Mouse (Mus musculus): ENCODE results near the gene Camta1.
"Not testable (repeated sequence)": the region's sequence is repeated elsewhere in the genome, so short reads cannot be mapped to it uniquely, and the experiment has no call there.

Gene Camta1

DNA sequence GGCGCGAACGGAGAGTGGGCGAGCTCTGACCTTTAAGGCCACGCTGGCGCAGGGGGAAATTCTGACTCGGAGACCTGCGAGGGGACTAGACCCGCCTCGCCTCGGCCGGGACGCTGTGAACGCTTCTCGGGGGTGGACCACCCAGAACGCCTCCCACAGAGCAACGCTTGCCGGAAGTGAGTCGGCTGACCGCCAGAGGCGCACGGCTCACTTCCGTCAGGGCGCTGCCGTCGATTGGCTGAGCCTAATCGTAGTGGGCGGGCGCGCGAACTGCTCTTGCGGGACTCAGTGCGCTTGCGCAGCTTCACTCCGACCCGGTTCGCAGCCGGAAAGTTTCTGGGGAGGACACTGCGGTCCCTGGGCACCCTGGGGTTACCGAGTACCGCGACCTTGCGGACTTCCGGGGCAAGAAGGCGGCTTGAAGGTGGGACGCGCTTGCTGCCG, 947.4 kb downstream of the Camta1 start, which contains the start of the genes Park7 and Tnfrsf9:
Gene Park7 (minus strand): TSS at position 148 of the 444 bp plus-strand sequence.
Gene Tnfrsf9 (plus strand): TSS at position 273 of the 444 bp plus-strand sequence.
- DNase-seq: peak; percentile 100

DNA sequence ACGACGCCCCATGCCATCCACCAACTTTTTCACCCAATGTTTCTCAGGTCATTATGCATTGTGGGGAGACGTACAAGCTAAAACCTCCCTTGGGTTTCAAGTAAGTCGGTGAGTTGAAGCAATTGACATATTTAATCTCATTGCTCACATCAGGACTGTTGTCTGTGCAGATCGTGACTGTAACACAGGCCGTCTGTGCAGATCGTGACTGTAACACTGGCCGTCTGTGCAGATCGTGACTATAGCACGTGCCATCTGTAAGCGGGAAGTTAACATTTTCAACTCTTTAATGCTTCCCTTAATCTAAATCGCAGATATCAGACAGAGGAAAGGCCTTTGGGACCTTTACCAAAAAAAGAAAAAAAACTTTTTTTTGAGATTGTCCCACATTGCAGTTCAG, 947.9 kb downstream of the Camta1 start:
- DNase-seq: no peak

DNA sequence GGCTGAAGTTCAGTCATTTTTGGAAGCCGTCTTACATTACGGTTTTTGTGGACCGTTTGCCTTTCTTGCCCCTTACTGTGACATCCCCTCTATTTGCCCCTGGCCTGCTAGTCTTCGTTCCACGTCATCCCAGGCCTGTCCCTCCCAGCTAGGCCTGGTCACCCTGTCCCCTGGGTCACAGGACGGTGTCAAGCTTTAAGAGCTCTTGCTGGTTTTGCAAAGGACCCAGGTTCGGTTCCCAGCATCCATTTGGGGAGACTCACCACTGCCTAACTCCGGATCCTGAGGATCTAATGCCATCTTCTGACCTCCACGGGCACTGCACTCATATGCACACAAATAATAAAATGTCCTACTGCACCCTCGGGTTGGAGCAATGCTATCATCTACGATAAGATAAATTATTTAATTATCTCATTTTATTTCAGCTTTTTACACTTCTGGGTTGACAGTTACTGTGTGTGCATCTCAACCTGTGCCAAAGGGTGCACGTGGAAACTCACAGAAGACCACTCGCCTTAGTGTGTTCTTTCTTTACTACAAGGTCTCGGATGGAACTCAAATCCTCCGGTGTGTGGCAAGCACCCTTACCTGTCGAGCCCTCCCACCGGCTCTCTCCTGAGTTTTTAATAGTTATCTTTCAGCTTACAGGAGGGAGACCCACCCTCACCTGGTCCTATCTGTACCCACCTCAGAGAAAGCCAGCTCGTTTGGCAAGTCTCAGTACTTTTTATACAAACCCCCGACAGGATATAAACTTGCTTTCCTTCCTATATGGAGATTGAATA, 951.3 kb downstream of the Camta1 start:
- peak; percentile 93 for DNase-seq

DNA sequence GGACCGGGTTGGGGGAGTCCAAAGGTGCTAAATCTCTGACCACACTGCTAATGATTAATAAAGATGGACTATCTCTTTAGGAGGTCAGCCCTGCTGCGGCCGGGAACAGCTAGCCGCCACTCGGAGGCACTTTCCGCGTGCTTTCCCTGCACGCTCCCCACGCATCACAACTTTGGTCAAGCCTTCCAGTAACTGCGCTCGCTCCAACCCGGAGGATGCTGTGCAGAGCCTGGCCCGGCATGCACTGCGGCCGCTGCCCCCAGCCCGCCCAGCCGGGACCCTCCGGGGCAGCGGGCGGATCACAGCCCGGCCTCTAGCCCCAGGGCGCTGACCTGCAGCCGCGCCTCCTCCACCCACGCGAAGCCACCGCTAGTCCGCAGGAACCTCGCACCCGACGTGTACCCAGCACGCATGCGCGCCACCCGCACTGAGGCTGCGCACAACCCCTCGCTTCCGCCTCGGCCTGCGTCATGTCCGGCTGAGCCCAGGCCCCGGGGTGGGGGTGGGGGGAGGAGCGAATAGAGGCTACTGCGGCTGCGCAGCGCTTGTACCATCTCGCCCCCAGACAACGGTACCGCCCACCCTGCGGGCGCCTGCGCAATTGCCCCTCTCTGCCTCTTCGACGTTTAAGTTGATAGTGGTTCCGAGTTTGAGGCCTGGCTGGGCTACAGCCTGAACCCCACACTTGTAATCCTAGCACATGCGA, 952.1 kb downstream of the Camta1 start:
- peak; percentile 100 for DNase-seq

DNA sequence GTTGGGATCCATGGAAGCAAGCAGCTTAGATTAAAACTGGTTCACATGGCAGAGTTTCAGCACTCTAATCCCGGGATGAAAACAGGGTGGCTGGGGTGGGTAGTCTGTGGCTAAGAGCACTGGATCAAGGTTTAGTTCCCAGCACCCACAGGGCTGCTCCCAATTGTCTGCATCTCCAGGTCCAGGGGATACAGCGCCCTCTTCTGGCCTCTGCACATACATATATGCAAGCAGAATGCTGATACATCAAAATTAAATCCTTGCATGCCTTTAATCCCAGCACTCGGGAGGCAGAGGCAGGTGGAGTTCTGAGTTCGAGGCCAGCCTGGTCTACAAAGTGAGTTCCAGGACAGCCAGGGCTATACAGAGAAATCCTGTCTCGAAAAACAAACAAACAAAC, 953.2 kb downstream of the Camta1 start:
- DNase-seq: not testable (repeated sequence)

DNA sequence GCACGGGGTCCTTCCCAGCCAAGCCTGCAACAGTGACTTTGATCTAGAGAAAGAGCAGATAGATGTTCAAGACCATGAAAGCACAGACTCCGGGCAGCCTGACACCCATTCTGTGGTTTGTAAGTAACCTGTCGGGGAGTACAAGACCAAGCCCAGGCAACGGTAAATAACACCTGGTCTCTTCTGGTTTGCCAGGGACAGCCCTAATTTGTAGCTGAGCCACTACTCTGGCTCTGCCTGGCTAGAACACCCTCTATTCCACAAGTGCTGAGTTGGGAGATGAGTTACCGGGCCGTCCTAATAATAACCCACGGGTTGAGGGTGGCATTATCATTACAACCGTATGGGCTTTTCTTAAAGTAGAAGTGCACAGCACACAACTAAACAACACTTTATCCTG, 954.6 kb downstream of the Camta1 start:
- DNase-seq: peak; percentile 91

DNA sequence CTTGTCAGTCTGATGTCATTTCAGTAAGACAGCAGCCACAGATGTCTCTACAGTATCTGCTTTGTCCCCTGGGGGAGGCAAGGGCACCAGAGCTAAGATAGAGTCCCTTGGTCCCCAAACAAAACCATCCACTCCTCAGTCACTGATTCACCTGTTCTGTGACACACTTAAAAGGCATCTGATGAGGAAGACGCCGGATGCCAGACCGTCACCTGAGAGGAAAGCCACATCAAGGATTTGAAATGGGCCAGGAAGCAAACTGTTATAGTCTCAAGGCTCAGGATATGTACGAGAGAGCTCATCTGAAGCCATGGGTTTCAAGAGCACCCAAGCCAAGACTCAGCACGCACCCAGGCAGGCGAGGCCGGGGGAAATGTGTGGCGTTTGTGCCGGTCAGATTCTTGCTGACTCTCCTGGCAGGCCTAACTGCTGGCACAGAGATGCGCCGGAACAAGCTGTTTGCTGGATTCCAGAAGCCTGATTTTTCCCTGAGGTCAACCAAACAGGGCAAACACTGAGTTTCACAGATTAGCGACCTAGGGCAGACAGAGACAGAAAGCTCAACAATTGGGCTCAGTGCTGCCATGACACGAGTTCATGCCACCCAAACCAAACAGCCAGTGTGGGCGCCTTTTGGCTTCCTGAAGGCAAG, 958.5 kb downstream of the Camta1 start:
- DNase-seq: no peak

DNA sequence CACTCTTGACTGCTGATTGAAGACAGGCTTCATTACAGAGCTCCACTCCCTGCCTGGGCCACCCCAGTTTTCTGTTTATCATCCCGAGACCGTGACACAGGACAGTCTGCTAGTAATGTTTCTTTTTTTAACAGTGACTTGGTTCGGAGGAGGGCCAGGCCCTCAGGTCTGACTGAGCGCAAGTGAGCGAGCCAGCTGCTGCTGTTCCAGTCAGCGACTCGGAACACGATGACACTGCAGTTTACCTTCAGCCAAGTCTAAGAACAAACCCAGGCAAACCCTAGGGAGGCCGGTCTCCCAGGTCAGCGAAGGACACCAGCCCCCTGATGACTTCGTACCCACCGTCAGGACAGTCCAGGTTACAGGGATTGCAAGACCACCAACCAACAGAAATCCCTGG, 959.6 kb downstream of the Camta1 start:
- peak; percentile 97 for DNase-seq

DNA sequence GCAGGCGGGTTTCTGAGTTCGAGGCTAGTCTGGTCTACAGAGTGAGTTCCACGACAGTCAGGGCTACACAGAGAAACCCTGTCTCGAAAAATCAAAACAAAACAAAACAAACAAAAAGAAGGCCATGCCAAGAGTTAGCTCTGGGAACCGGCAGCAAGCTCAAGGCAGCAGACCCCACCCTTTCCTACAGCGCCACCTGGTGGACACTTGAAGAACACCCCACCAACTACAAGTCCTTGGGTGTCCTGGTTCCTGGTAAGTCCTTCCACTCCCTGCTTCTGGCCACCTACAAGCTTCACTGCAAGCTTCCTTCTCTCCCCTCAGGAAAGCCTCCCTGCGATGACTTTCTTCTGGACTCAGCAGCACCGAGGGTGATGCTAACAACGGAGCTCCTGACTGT, 960.0 kb downstream of the Camta1 start:
- DNase-seq: peak; percentile 97

DNA sequence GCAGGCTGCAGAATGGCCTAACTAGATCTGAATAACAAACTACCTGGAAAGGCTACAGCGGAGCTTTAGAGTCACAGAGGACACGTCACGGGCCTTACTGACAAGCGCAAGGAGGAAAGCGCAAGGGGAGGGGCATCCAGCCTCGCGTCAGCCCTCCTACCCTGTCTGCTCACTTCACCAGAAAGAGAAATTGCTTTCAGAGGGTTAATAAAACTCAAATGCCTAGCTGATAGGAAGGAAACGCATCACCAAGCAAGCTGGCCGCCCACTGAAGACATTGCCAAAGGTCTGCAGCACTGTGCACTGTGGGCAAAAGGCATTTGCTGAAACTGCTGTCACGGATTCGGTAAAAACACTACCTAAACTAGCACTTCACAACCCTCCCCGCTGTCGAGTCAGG, 961.2 kb downstream of the Camta1 start:
- DNase-seq: no peak

DNA sequence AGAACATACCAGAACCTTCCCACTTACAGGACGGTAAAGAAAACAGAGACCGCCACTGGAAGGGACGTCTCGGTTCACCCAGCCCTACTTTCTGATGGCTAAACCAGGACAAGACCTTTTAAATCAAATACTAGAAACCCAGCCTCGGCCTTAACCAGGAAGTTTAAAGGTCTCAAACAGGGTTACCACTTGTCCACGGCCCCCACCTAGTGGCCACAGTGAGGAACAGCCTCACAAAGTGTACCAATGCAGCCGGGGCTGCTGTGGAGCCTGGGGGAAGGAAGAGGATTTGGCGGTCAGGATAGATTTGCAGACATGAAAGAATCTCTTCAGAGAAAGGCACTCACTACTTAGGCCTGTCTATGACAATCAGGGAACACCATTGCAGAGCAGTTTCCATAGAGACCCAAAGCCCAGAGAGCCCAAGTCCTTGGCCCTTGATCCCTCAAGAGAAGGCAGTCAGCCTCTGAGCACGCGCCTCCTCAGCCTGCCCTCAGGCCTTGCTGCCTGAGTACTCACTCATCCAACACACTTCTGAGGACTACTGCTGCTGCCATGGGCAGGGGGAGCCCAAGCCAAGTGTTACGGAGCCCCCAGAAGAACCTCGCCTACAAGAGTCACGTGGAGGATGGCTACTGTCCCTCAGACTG, 962.8 kb downstream of the Camta1 start:
- DNase-seq: peak; percentile 96

DNA sequence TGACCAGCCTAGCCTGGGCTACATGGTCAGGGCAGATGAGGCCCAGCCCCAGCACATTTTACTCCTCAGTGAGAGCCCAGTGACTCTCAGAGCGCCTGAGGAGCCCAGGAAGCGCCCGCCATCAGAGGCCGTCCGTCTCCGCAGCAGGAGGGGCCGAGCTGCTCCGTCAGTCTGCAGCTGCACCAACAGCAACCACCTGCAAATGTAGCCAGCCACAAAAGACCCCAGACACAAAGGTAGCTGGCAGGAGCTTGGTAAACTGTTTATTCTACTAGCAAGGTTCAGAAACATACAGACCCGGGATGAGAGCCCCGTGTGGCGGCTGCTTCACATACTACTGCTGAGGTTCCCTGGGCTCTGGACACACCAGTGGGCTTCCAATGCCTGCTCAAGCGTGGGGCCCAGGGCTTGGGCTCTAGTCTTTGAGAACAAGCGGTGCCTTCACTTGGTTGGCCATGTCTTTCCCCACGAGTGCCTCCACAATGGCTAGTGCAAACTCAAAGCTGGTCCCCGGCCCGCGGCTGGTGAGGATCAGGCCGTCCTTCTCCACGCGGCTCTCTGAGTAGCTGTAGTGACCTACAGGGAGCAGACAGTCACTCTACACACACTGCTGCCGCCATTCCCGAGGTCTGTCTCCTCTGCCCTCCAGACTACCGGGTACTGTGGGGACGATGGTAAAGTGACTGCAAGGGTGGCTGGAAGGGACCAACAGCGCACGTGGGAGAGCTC, 964.6 kb downstream of the Camta1 start:
- DNase-seq: peak; percentile 90

DNA sequence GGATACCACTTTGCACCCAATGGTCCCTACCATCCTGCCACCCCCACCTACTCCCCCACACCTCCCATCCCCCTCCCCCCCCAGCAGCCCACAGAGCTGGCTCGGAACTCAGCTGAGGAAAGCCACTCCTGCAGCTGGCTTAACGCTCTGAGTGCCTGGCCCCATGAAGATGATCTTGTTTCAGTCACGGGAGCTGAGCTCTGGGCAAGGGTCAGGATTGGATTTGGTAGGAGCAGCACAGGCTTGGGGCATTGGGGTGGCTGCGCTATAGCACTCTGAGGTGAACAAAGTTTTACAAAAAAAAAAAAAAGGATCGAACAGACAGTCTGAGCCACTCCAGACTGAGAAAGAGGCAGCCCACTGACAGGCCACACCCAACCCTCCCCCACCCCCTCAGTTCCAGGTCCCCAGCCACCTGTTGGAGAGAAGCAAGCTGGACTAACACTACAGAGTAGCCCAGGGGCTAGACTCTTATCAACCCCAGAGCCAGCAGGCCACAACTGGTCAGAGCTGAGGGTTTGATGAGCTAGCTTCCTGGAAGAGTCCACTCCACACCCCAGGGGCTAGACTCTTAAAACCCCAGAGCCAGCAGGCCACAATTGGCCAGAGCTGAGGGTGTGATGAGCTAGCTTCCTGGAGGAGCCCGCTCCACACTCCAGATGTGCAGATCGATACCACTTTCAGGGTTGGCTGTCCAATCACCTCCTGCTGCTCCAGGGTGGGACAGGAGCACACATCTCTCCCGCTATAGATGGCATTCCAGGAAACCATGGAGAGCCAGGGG, 966.8 kb downstream of the Camta1 start:
- DNase-seq: peak; percentile 90

DNA sequence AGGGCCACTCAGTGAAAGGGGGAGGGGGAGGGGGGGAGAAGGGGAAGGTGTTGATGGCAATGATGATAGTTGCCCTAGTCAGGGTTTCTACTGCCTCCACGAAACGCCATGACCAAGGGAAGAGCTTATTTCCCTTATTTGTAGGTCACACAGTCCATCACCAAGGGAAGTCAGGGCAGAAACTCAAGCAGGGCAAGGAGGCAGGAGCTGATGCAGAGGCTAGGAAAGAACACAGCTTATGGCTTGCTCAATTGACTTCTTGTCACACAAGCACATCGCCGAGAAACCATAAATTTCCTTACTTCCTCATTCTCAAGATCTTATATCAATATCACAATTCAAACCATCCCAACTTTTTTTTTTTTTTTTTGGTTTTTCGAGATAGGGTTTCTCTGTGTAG, 970.4 kb downstream of the Camta1 start:
- DNase-seq: no peak

DNA sequence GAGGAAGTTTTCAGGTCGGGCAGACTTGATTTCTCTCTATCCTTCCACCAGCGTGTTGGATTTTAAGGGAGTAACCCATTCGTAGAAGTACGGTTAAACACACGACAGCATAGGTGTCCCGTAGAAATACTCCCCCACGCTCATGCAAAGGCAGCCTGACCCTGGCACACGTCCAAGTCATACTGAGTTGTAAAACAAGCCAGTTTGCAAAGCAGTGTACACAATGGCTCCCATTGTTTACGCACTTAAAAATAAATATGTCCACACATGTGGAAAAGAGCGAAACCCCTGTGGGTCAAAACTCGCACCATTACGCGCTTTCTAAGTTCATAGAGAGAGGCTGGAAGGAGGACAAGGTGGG, 971.7 kb downstream of the Camta1 start:
- no peak for DNase-seq

DNA sequence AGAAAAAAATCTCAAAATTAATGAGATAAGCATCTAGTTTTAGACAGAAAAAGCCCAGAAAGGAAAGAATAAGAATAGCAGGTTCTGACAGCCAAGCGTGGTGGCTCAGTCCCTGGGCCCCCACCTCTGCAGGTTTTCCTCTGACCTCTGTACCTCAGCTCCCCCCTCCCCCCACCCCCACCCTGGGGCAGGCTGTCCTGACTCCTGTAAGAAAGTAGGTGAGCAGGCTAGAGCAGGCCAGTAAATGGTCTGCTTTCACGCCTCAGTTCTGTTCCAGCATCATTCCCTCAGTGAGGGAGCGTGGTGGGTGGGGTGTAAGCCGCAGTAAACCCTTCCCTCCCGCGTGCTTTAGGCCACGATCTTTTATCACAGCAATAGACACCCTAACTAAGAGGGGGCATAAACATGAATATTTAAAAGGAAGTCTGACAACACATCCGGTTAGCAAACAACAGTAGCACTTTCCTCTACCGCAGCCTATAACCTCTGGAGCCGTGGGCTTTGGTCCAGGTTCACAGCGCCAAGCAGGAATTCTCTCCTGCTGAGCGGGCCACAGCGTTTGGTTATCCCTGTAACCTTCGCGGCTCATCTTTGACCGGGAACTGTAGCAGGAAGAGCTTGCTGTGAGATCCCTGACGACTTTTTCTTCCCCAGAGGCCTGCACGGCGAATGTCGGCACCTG, 972.3 kb downstream of the Camta1 start:
- DNase-seq: no peak

DNA sequence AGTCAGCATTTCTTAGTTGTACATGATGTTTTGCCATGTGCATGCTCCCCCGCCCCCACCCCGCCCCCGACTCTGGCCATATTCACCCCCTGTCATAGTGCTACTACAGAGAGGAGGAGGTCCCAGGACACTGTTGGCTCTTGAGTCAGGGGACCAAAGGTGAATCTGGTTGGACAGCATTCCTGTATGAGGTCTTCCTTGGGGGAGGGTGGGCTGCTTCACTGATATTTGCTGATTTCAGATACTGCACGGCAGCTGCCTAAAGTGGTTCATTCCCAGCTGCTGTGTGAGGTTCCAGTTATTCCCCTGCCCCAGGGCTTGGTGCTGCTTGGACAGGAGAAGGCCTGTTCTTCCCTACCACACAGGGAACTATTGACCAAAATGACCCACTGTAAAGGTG, 973.2 kb downstream of the Camta1 start:
- DNase-seq: no peak

DNA sequence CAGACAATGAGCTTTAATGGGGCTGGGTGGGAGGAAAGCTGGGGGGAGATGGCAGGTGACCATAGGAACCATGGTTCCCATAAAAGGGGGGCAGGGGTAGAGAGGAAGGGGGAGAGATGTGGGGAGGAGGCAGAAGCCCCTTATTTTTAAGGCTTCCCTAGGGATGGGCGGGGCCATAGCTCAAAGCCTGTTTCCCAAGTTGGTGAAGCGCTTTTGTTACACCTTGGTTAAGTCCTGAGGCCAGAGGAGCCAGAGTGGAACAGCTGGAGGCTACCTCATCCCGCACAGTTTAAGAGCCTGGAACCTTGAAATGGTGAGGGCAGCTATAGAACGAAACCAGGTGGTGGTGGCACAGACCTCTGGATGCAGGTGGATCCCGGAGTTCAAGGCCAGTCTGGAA, 973.8 kb downstream of the Camta1 start:
- DNase-seq: no peak

DNA sequence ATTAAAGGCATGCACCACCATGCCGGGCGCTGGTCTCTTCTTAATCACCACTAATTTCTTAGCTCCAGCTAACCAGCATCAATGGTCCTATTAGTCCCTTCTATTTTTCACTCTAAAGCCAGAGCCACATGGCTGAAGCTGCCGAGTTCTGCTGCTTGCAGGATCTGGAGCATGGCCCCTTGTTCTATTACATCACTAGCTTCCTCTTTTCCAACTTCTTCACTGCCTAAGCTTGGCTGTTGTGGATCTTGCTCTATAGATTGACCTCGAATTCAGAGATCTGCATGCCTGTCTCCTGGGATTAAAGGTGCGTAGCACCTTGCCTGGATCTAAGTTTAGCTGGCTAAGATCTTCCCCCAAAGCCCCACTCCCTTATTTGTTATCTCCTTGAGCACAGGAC, 979.0 kb downstream of the Camta1 start:
- peak; percentile 83 for DNase-seq

DNA sequence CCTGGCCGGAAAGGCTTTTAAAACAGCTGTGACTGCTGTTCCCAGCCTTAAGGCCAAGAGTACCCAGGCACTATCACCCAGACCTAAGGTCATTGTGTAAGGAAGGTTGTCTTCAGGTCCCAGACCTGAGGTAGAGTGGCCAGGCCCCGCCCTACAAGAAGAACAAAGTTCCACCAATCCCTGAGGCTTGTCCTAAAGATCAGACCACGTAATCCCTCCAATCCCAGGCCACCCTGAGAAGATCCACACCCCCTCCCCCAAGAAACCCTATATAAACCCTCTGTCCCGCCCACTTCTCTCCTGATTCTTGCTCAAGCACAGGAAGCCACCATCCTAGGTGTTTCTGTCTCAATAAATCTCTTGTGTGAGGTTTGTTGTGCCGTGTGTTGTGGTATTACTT, 981.3 kb downstream of the Camta1 start:
- peak; percentile 49 for DNase-seq

DNA sequence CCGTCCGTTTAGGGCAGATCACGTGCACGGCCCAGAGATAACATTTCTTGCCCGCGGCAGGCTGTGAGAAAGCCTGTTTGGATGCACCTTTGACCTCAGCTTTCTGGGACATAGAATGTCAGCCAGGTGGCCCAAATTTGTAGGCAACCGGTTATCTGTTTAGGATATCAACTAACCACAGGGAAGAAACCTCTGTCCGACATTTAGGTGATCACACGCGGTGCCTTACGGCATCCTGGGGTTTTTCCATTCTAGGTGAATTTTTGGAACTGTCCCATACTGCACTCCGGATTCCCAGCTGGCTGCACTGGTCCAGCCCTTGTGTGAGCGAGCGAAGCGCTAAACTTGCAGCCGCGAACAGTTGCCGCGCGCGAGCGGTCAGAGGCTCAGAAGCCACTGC, 982.0 kb downstream of the Camta1 start:
- peak; percentile 82 for DNase-seq
